Mouse (Mus musculus): Measurements from ENCODE around the gene Fads3.

The Fads3 gene

DNA sequence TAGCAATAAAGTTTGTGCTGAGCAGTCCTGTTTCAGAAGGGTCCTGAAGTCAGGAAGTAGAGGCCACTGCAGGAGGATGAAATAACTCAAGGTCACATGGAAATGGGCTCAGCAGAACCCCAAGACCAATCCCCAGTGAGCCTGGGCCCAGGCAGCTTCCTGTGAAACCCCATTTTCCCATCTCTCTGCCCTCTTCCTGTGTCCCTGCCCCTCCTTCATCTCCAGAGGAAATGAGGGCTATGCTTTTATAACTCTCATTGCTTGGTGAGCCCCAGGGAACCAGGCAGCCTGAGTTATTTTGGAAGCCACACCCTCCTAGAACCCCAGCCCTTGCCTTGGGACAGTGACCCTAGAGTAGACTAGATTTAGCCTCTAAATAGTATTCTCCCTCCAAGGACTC is 8.2 kb downstream of the Fads3 start:
- no peak for ATAC-seq (ENCODE audit: insufficient number of reproducible peaks, low FRiP score, low TSS enrichment)

DNA sequence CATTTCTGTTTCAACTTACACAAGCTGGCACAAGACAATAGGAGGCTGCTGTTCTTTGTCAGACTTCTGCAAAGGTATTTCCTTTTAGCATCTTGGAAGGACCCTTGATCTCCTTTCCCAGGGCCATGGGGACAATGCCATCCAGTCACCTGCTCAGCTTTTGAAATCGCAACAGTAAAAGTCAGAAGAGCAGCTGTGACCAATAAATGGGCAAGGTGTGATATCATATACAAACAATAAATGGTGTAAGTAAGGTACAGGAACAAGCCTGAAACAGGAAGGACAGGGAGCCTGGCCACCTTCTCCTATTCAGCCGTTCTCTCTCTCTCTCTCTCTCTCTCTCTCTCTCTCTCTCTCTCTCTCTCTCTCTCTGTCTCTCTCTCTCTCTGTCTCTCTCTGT is 9.1 kb downstream of the Fads3 start:
- ATAC-seq (ENCODE audit: insufficient number of reproducible peaks, low FRiP score, low TSS enrichment), result no peak

DNA sequence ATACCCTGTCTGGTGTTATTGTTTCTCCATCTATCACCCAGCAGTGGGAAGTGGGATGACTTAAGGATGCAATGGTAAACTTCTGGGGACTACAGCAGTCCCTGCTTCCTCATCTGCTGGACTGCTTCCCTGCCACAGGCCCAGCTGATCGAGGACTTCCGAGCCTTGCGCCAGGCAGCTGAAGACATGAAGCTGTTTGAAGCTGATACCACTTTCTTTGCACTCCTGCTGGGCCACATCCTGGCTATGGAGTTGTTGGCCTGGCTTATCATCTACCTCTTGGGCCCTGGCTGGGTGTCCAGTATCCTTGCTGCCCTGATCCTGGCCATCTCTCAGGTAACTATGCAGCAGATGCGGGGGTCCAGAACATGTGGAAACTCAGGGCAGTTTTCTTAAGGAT is 11.3 kb downstream of the Fads3 start:
- ATAC-seq (ENCODE audit: insufficient number of reproducible peaks, low FRiP score, low TSS enrichment), result no peak

DNA sequence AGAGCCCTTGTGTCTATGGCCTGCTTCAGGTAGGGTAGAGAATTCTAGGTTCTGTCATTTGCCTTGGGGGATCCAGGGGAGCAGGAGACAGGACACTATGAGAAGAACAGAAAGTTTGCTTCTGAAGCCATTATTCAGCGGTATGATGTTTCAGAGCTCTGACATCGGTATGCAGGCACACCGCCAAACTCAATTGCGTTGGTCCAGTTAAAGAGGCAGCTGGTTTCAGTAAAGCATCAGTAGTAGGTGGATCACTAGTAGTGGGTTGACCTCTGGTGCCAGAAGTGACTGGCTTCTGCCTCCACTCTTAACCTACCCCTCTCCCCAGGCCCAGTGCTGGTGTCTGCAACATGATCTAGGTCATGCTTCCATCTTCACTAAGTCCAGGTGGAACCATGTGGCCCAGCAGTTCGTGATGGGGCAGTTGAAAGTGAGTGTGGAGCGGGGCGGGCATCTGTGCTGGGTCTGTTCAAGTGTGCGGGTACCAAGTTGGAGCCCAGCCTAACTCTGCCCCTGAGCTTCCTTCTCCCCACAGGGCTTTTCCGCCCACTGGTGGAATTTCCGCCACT is 12.4 kb downstream of the Fads3 start:
- ATAC-seq (ENCODE audit: insufficient number of reproducible peaks, low FRiP score, low TSS enrichment), result no peak

DNA sequence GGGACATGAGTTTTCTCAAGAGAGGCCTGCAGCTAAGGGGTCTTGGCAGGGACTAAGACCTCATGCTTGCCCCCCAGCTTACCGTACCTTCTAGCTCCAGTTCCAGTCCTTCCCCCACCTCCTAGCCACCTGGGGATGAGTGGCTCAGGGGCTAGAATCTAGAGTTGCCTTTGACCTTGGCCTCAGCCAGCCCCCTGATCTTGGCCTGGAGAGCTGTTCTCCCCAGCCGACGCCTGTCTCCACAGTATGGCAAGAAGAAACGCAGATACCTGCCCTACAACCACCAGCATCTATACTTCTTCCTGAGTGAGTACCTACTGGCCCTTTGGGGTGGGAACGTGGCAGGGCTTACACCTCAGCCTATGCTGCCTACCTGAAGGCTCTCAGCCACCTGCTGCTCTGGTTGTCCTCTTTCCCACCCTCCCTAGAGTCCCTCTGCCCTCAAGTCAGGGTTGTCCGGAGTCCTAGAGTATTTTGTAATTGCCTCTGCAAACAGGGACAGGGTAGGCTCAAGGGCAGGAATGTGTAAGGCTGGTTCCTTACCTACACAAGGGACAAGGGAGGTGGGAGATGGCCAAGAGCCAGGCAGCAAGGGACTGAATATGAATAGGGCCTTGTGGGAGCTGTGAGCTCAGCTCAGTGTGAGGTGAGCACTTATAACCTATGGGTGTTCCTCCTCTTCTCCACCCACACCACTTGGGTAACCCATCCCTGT is 13.1 kb downstream of the Fads3 start:
- no peak for ATAC-seq (ENCODE audit: insufficient number of reproducible peaks, low FRiP score, low TSS enrichment)

DNA sequence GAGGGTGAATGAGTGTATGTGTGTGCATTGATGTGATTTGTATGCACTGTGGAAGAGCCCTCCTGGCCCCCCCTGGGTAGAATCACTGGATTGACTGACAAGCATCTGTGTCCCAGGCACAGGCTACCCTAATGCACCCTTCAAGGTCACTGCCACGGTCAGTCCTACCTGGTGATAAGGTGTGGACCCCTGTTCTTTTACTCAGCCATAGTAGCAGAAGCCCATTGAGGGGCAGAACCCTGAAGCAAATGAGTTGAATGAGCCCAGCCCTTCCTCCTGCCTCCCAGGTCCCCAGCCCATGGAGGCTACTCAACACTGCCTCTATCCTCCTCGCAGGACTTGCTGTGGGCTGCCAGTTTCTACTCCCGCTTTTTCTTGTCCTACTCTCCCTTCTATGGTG is 13.9 kb downstream of the Fads3 start:
- ATAC-seq (ENCODE audit: insufficient number of reproducible peaks, low FRiP score, low TSS enrichment), result no peak

DNA sequence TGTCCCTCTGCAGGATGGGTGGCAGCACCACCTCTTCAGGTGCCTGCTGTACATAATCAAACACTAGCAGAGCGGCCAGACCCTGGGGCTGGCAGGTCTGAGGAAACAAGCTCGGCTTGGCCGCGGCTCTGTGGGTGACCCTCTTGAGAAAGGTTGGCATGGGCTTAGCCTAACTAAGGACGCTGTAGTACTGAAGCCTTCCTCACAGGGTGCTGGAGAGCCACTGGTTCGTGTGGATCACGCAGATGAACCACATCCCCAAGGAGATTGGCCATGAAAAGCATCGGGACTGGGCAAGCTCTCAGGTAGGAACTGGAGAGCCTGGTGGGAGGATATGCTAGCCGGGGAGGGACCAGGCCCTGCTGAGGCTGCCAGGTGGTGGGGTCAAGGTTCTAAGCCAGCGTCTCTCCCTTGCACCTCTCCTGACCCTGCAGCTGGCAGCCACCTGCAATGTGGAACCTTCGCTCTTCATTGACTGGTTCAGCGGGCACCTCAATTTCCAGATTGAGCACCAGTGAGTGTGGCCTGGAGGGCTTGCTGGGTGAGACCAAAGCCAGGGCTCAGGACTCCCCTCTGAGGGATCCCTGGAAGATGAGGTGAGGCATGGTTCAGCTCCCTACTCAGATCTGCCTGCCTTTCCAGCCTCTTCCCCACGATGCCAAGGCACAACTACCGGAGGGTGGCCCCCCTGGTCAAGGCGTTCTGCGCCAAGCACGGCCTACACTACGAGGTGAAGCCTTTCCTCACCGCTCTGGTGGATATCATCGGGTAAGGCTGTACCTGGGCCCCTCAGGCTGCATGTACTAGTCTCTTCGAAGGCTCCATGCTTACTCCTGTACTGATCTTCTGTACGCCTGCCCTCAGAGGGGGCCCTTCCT is 14.7 kb downstream of the Fads3 start:
- no peak for ATAC-seq (ENCODE audit: insufficient number of reproducible peaks, low FRiP score, low TSS enrichment)

DNA sequence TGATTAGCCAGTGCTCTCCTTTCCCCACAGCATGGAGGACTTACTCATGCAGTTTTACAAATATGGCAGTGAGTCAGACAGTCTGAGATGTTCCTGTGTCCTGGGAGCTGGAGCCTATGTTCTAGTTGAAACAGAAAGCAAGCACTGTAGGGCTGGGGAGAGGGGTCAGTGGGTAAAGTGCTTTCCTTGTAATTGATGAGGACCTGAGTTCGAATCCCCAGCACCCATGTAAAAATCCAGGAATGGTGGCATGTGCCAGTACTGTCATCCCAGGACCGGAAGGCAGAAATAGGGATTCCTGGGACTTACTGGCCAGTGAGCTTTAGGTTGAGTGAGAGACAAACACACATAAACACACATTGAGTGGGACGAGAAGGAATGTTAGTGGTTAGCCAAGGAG is 15.3 kb downstream of the Fads3 start:
- ATAC-seq (ENCODE audit: insufficient number of reproducible peaks, low FRiP score, low TSS enrichment), result no peak

DNA sequence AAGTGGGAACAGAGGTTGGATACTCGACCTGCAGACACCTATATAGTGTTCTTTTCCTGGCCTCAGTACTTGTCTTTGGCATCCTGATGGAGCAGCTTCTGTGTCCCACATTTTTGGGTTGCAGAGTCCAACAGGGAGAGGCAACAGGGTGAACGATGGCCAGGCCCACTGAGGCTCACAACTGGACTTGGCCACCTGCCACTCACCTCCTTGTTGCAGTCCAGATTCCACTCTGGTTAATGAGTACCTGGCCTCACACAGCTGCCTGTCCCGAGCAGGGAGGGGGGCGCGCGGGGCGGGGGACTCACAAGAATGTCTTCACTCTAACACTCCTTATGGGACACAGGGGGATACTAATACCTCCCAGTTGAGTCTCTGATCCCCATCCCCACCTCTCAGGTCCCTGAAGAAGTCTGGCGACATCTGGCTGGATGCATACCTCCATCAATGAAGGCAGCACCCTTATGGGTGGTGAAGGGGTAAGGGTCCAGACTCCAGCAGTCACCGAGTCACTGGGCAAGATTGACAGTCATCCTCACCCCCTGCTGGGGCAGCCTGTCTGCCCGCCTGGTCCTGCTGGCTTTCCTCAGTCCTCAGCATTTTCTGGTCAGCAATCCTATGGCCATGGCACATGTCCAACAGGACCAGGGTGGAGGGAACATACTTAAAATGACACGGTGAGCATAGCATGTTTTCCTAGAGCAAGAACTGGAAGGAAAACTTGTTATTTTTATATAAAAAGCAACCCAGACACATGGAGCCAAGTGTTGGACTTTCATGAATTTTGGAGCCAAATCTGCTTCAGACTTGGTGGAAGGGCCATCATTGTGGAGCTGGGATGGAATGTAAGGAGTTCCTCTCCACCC is 16.4 kb downstream of the Fads3 start:
- ATAC-seq (ENCODE audit: insufficient number of reproducible peaks, low FRiP score, low TSS enrichment), result no peak

DNA sequence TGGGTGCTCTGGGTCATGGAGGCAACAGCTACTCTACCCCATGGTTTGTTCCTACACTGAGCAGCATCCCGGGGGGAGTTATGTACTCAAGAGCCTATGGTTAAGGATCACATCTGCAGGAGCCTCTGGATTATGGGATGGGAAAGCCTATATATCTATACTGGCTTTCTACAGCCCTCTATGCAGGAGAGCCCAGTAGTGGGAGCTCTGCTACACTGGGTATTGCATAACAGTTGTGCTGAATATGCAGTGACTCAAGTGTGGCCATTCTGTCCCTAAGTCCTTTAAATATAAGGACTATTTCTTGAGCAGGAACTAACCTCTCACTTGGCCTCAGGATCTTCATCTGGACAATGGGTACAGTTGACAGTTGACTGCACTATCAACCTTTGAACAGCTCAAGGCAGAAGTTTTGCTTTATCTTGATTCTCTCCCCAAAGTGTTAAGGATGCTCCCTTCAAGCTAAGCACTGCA is 17.0 kb downstream of the Fads3 start:
- ATAC-seq (ENCODE audit: insufficient number of reproducible peaks, low FRiP score, low TSS enrichment), result no peak

DNA sequence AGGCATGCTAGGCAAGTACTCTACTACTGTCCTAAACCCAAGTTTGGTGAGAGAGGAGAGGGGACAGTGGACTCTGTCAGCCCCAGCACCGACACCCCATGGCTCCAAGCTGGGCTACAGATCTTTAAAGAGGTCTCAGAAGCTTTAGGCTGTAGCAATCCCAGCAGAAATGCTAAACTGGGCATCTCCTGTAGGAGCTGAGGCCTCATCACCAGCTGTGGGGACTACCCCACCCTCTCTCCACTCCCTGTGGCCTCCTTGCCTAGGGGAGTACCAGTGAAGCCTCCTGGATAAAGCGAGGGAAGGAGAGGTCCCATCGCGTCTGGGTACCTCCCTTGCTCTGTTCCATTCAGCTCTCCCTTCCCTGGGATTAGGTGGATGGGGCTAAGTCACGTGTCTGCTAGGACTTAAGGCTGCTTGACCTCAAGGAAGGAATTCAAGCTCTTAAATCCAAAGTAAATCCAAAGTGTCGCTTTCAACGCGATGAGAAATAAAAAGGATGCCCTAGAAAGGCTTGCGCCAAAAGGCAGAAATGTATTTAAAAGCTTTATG is 17.6 kb downstream of the Fads3 start:
- ATAC-seq (ENCODE audit: insufficient number of reproducible peaks, low FRiP score, low TSS enrichment), result no peak

DNA sequence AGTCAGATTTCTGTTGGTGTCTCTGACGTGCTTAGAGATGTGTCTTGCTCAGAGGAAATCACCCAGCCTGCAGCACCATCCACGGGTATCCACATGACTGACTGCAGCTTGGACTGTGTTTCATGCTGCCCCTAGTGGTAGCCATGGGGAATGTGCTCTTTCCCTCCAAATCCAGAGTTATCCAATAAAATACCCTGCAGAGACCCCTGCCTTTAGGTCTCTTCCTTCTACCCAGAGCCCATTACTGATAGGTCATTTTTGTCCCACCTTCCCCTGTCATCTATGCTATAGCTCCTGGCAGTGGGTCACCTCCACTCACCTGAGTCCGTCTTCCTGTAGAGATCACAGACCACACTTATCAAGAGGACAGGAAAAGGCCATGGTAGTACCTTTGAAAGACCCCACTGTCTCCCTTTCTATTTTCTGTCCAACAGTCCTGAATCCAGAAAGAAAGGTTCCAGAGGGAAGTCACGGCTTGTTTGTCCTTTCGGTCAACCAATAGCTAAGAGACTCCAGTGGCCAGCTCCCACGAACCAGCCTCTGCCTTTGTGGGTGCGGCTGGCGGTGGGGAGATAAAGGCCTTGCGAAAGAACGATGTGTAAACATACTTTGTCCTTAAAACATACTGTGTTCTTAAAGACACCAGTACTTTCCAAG is 18.7 kb downstream of the Fads3 start:
- ATAC-seq (ENCODE audit: insufficient number of reproducible peaks, low FRiP score, low TSS enrichment), result 0 out of 2 replicates have a peak, but pooled peaks have one; percentile 52

DNA sequence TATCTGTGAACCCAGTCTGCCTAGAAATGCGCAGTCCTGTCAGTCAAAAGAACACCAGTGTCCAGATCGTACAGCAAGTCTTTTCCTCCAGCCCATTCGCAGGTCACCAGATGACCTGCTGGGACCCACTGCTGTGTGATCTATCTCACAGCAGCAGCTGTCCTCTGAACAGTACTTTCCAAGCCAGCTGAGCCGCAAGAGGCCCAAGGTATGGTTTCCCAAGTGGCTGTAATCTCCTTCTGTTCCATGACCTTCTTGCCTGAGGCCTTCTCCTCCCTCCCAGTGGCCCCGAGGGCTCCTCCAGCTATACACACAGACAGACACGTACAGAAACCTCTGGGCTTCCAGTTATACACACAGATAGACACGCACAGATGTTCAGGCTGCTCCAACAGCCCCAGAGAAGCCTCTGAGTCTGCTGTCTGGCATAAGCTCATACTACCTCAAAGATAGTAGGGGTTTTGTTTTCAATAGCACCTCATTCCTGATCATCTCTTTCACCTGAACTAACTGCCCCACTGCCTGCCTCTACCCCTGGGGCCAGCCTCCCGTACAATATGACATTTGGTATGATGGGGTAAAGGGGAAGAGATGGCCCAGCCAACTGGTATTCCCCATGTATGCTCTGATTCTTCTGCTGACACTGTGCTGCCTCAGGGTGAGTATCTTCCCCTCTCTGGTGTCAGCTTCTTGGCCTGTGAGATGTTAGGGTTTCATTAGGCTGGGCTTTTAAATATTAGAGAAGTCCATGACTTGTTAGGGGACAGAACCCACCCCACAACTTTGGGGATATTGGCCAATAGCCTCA is 19.6 kb downstream of the Fads3 start:
- no peak for ATAC-seq (ENCODE audit: insufficient number of reproducible peaks, low FRiP score, low TSS enrichment)

DNA sequence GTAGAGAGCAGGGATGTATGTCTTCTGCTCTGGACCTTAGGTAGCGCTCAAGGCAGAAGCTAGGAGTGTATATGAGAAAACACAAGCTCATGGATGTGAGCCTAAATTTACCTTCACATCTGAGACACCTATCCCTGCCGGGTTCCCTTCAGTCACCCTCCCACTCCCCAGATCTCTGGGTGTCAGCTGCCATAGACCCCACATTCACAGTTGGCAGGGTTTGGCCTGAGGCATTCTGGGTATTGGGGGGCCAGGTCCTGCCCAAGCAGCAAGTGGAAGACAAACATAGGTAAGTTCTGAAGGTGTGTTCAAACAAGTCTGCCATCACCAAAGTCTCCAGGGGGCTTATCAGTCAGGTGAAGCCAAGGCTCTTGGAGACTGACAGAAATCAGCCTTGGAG is 20.3 kb downstream of the Fads3 start:
- ATAC-seq (ENCODE audit: insufficient number of reproducible peaks, low FRiP score, low TSS enrichment), result no peak

DNA sequence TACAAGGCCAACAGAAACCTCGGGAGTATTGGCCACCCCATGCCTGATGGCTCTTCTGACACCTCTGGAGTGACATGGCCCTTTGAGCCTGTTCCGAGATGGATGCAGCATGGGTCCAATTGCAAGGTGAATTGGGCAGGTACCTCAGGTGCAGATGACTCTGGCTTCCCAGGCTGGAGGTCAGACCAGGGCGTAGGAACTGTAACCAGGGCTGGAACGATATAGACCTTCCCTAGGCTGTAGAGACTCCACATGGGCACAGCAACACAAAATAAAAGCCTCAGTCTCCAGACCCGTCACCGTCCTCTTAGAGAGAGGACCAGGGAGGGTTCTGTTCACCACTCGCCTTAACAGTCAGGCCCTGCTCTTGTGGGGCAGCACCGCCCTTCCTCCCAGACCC is 20.9 kb downstream of the Fads3 start:
- no peak for ATAC-seq (ENCODE audit: insufficient number of reproducible peaks, low FRiP score, low TSS enrichment)

DNA sequence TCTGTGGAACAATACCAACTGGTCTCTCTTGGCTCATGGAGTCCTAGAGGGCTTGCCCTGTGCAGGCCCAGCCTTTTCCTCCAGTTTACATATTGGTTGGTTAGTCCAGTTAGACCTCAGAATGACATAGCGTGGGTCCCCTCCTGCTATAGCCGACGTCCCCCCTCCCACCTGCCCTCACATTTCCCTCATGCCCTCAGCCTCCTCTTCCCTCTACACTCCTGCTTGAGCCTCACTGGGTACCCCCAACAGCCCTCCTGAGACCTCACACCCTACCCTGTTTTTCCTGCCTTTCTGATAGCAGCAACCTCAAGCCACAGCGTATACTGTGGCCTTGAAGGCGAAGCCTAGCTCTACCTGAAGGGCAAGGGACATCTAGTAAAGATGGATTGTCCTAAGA is 21.5 kb downstream of the Fads3 start:
- no peak for ATAC-seq (ENCODE audit: insufficient number of reproducible peaks, low FRiP score, low TSS enrichment)

DNA sequence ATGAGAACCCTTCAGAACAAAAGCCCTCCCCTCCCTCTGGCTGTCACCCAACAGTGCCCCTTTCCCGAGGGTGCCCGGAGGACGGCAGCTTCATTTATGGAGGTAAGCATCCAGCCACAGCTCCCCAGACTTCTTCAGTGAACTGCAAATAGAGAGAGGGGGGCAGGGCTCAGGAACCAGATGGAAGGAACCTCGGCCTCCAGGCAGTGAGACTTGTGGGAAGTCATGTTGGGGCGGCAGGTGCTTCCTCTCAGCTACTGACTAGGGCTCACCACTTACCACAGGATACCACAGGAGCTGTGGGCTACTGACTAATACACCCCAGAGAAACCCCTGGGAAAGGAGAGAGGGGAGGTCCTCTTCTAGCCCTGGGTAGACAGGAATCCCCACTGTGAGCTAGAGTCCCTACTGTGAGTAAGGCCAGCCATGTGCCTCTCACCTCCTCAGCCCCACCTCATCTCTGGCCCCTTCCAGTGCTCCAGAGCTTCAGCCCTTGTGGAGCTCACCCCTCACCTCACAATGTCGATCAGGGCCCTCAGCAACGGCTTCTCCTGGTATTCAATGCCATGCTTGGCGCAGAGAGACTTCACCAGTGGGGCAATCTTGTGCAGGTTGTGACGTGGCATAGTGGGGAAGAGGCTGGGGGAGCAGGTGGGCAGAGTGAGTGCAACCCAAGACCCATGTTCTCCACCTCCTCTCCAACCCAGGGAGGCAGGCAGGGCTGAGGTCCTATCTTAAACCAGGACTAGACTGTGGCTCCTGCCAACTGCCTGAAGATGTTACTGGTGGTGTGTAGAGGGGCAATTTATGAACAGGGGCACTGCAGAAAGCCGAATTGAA is 23.0 kb downstream of the Fads3 start:
- ATAC-seq (ENCODE audit: insufficient number of reproducible peaks, low FRiP score, low TSS enrichment), result no peak

All from cerebellum, adult (tissue).